Mouse (Mus musculus) liver, embryonic 15.5 days (tissue): ENCODE results near the gene Slc22a3. TPM values are rescaled to one million over a fixed set of nuclear protein-coding genes. Genes with fewer than 3 reads are reported as not detected.
A peak's percentile ranks its signal among the peaks of the same experiment; 100 is the strongest.

Experiments
- ATAC-seq: fragments of 200-750 bp; cut with Nextera tagmentation; 2 replicates; pipeline ENCODE4 v1.8.0; 2017; ENCODE audit warnings: moderate number of reproducible peaks, mild to moderate bottlenecking, moderate library complexity; ENCODE audit not compliant: insufficient read depth
- H3K27ac ChIP-seq: fragments of 300-500 bp; sonication (generic); replicated peaks from 2 replicates; pipeline ENCODE4 v1.5.1; 2015; ENCODE audit warnings: mild to moderate bottlenecking, inconsistent platforms
- H3K27me3 ChIP-seq: fragments of 300-500 bp; sonication (generic); 2 replicates; pipeline ENCODE4 v1.6.1; 2015; ENCODE audit warnings: mild to moderate bottlenecking, inconsistent platforms
- H3K36me3 ChIP-seq: fragments of 300-500 bp; sonication (generic); replicated peaks from 2 replicates; pipeline ENCODE4 v1.6.1; 2015; ENCODE audit warnings: moderate library complexity, mild to moderate bottlenecking, inconsistent platforms
- H3K4me1 ChIP-seq: fragments of 300-500 bp; sonication (generic); replicated peaks from 2 replicates; pipeline ENCODE4 v1.6.1; 2015; ENCODE audit warnings: inconsistent platforms
- H3K4me2 ChIP-seq: fragments of 300-500 bp; sonication (generic); 2 replicates; pipeline ENCODE4 v1.6.1; 2015; ENCODE audit warnings: moderate library complexity, mild to moderate bottlenecking, inconsistent platforms
- H3K4me3 ChIP-seq: fragments of 300-500 bp; sonication (generic); replicated peaks from 2 replicates; pipeline ENCODE4 v1.5.1; 2015; ENCODE audit warnings: mild to moderate bottlenecking, inconsistent platforms
- H3K9ac ChIP-seq: fragments of 300-500 bp; sonication (generic); 2 replicates; pipeline ENCODE4 v1.6.1; 2015; ENCODE audit warnings: moderate library complexity, mild to moderate bottlenecking, inconsistent platforms
- H3K9me3 ChIP-seq: fragments of 300-500 bp; sonication (generic); replicated peaks from 2 replicates; pipeline ENCODE4 v1.6.1; 2016; ENCODE audit warnings: inconsistent platforms
- WGBS: fragments of 180-500 bp; shearing (Covaris S2); methylation state at CpG from one replicate; pipeline ENCODE4 v1.1.7; 2015; ENCODE audit warnings: mixed read lengths; ENCODE audit not compliant: insufficient replicate concordance; 5-methylcytosine and 5-hydroxymethylcytosine counted together
- polyA plus RNA-seq: library from polyadenylated mRNA; unstranded; fragments of >200 nt; fragmentation: Nextera tagmentation; extraction: Ambion mirVana; gene quantifications from 2 replicates; pipeline ENCODE4 v1.2.1, GENCODE M21; 2015

The Slc22a3 gene
- polyA plus RNA-seq, 1 experiment from 2014 or later = 0.48 TPM

- peaks cover 6% of the 10 kb centered on the region; the same call in 1 of the 2 replicates for H3K4me1 ChIP-seq
- peaks cover 54% of the 10 kb centered on the region for H3K27me3 ChIP-seq
- under 1% methylated on average over 65 of the region's 65 CpGs for WGBS
- H3K27ac ChIP-seq = no peak overlapping the region
- no peak for ATAC-seq
- peak overlapping the region; percentile 33 for H3K4me3 ChIP-seq
- no peaks in the 10 kb centered on the region for H3K36me3 ChIP-seq
- no peaks in the 10 kb centered on the region for H3K9me3 ChIP-seq
- H3K9ac ChIP-seq = no peak overlapping the region
- peak overlapping the region; percentile 62 for H3K4me2 ChIP-seq
Observed at GRCm38 (mm10) chr17:12506903-12507563, 471 bp downstream of the Slc22a3 start.

- WGBS = 14% methylated on average over 6 of the region's 6 CpGs
- H3K4me2 ChIP-seq = peak overlapping the region; percentile 20
Observed at GRCm38 (mm10) chr17:12505708-12506107, 1.8 kb downstream of the Slc22a3 start.

GRCm38 (mm10) chr17:12499426-12499825 is 8.1 kb downstream of the Slc22a3 start:
- Histone ChIP-seq H3K27ac (no peak overlapping the region), H3K9me3 (no peaks in the 10 kb centered on the region), H3K9ac (no peak overlapping the region), H3K27me3 (peaks cover 11% of the 10 kb centered on the region; the same call in 1 of the 2 replicates), H3K4me2 (no peak overlapping the region), H3K4me1 (no peaks in the 10 kb centered on the region), H3K4me3 (no peak overlapping the region), H3K36me3 (no peaks in the 10 kb centered on the region)
- WGBS = 37% methylated on average over 8 of the region's 8 CpGs
- ATAC-seq = no peak

More at GRCm38 (mm10) chr17:12505708-12506107, 1.8 kb downstream of the Slc22a3 start:
- Histone ChIP-seq H3K27ac (no peak overlapping the region), H3K27me3 (peaks cover 54% of the 10 kb centered on the region), H3K9me3 (no peaks in the 10 kb centered on the region), H3K9ac (no peak overlapping the region), H3K36me3 (no peaks in the 10 kb centered on the region), H3K4me3 (no peak overlapping the region), H3K4me1 (peaks cover 6% of the 10 kb centered on the region; the same call in 1 of the 2 replicates)
- no peak for ATAC-seq

GRCm38 (mm10) chr17:12495558-12495957 is 11.9 kb downstream of the Slc22a3 start:
- Histone ChIP-seq H3K9me3 (no peaks in the 10 kb centered on the region), H3K4me1 (no peaks in the 10 kb centered on the region), H3K4me2 (no peak overlapping the region), H3K27ac (no peak overlapping the region), H3K4me3 (no peak overlapping the region), H3K27me3 (no peaks in the 10 kb centered on the region), H3K36me3 (no peaks in the 10 kb centered on the region), H3K9ac (no peak overlapping the region)
- WGBS = 34% methylated on average over 3 of the region's 3 CpGs
- no peak for ATAC-seq

GRCm38 (mm10) chr17:12491591-12491990 is 15.9 kb downstream of the Slc22a3 start:
- no peak overlapping the region for H3K4me3 ChIP-seq
- no peak overlapping the region for H3K4me2 ChIP-seq
- H3K27me3 ChIP-seq = no peaks in the 10 kb centered on the region
- H3K27ac ChIP-seq = no peak overlapping the region
- H3K4me1 ChIP-seq = no peaks in the 10 kb centered on the region
- H3K36me3 ChIP-seq = no peaks in the 10 kb centered on the region
- H3K9me3 ChIP-seq = no peaks in the 10 kb centered on the region
- no peak for ATAC-seq
- no peak overlapping the region for H3K9ac ChIP-seq
- 78% methylated on average over 12 of the region's 12 CpGs for WGBS

GRCm38 (mm10) chr17:12489888-12490287 is 17.6 kb downstream of the Slc22a3 start:
- Histone ChIP-seq H3K4me1 (no peaks in the 10 kb centered on the region), H3K4me2 (no peak overlapping the region), H3K36me3 (no peaks in the 10 kb centered on the region), H3K27me3 (no peaks in the 10 kb centered on the region), H3K27ac (no peak overlapping the region), H3K9me3 (no peaks in the 10 kb centered on the region), H3K4me3 (no peak overlapping the region), H3K9ac (no peak overlapping the region)
- no peak for ATAC-seq
- 65% methylated on average over 5 of the region's 5 CpGs for WGBS

- Histone ChIP-seq H3K36me3 (no peaks in the 10 kb centered on the region), H3K27me3 (no peaks in the 10 kb centered on the region), H3K4me1 (no peaks in the 10 kb centered on the region), H3K9ac (no peak overlapping the region), H3K4me2 (no peak overlapping the region), H3K27ac (no peak overlapping the region), H3K4me3 (no peak overlapping the region), H3K9me3 (no peaks in the 10 kb centered on the region)
- 67% methylated on average over 3 of the region's 3 CpGs for WGBS
- ATAC-seq = no peak
Observed at GRCm38 (mm10) chr17:12485657-12486056, 21.8 kb downstream of the Slc22a3 start.

- Histone ChIP-seq H3K36me3 (no peaks in the 10 kb centered on the region), H3K9me3 (no peaks in the 10 kb centered on the region), H3K4me1 (no peaks in the 10 kb centered on the region), H3K4me3 (no peak overlapping the region), H3K27me3 (no peaks in the 10 kb centered on the region), H3K4me2 (no peak overlapping the region), H3K9ac (no peak overlapping the region), H3K27ac (no peak overlapping the region)
- ATAC-seq = no peak
- WGBS = 44% methylated on average over 2 of the region's 2 CpGs
Observed at GRCm38 (mm10) chr17:12479416-12479815, 28.1 kb downstream of the Slc22a3 start.

- ATAC-seq = no peak
- Histone ChIP-seq H3K27ac (no peak overlapping the region), H3K9ac (no peak overlapping the region), H3K27me3 (no peaks in the 10 kb centered on the region), H3K36me3 (no peaks in the 10 kb centered on the region), H3K4me3 (no peak overlapping the region), H3K4me2 (no peak overlapping the region), H3K9me3 (no peaks in the 10 kb centered on the region), H3K4me1 (no peaks in the 10 kb centered on the region)
- 19% methylated on average over 3 of the region's 3 CpGs for WGBS
Observed at GRCm38 (mm10) chr17:12474509-12475083, 32.9 kb downstream of the Slc22a3 start.

- no peak overlapping the region for H3K4me3 ChIP-seq
- no peaks in the 10 kb centered on the region for H3K4me1 ChIP-seq
- H3K9ac ChIP-seq = no peak overlapping the region
- no peaks in the 10 kb centered on the region for H3K27me3 ChIP-seq
- H3K27ac ChIP-seq = no peak overlapping the region
- H3K9me3 ChIP-seq = no peaks in the 10 kb centered on the region
- no peak overlapping the region for H3K4me2 ChIP-seq
- H3K36me3 ChIP-seq = no peaks in the 10 kb centered on the region
- ATAC-seq = no peak
Observed at GRCm38 (mm10) chr17:12472547-12472946, 35.0 kb downstream of the Slc22a3 start.

- no peak for ATAC-seq
- Histone ChIP-seq H3K4me1 (no peaks in the 10 kb centered on the region), H3K27ac (no peak overlapping the region), H3K9me3 (no peaks in the 10 kb centered on the region), H3K4me2 (no peak overlapping the region), H3K36me3 (no peaks in the 10 kb centered on the region), H3K4me3 (no peak overlapping the region), H3K27me3 (no peaks in the 10 kb centered on the region), H3K9ac (no peak overlapping the region)
- 51% methylated on average over 5 of the region's 5 CpGs for WGBS
Observed at GRCm38 (mm10) chr17:12468745-12469144, 38.8 kb downstream of the Slc22a3 start.

GRCm38 (mm10) chr17:12467642-12468041 is 39.9 kb downstream of the Slc22a3 start:
- no peak for ATAC-seq
- no peaks in the 10 kb centered on the region for H3K4me1 ChIP-seq
- no peak overlapping the region for H3K9ac ChIP-seq
- no peaks in the 10 kb centered on the region for H3K36me3 ChIP-seq
- no peak overlapping the region for H3K27ac ChIP-seq
- H3K4me2 ChIP-seq = no peak overlapping the region
- no peaks in the 10 kb centered on the region for H3K27me3 ChIP-seq
- no peak overlapping the region for H3K4me3 ChIP-seq
- no peaks in the 10 kb centered on the region for H3K9me3 ChIP-seq
- 60% methylated on average over 3 of the region's 3 CpGs for WGBS
